Mouse (Mus musculus) E14TG2a.4 (cell line): ENCODE results near the gene Ttll10.

Experiments
- H3K27me3 ChIP-seq: 2 replicates; pipeline ENCODE4 v1.6.1; 2014; ENCODE audit warnings: low read length, control low read depth; ENCODE audit not compliant: insufficient read depth
- H3K36me3 ChIP-seq: 2 replicates; pipeline ENCODE4 v1.6.1; 2014; ENCODE audit warnings: low read length, control low read depth; ENCODE audit not compliant: insufficient read depth
- H3K4me1 ChIP-seq: replicated peaks from 2 replicates; pipeline ENCODE4 v1.6.1; 2014; ENCODE audit warnings: low read depth, low read length, control low read depth
- H3K4me3 ChIP-seq: replicated peaks from 2 replicates; pipeline ENCODE4 v1.5.1; 2014; ENCODE audit warnings: mild to moderate bottlenecking, low read length
- H3K9me3 ChIP-seq: 2 replicates; pipeline ENCODE4 v1.6.1; 2014; ENCODE audit warnings: low read length, control low read depth
- CTCF ChIP-seq: conservative IDR thresholded peaks from 2 replicates; pipeline ENCODE4 v1.5.1; 2014; ENCODE audit warnings: low read length
- NANOG ChIP-seq: IDR thresholded peaks from 2 replicates; pipeline ENCODE4 v1.6.1; 2014; ENCODE audit warnings: borderline replicate concordance, low read length, mixed read lengths
- POU5F1 ChIP-seq: IDR thresholded peaks from 2 replicates; pipeline ENCODE4 v1.6.1; 2014; ENCODE audit warnings: low read length, borderline replicate concordance

Gene Ttll10

DNA sequence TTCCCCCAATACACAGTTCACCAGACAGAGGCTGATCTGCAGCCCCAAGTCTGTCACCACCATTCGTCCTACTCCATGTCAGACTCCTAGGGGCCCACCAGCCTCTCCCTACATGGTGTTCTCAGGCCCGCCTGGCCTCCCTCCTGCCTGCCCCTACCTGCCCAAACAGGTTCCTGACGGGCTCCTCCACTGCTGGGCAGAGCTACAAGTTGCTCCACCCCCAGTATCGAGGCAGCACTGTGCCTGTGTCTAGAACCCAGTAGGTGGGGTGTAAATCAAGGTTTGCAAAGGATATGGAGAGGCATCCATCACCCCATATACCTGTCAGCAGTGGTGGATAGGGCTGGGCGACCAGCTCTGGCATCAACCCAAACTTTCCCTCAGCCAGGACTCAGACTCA, at the start of gene Ttll10:
Gene Ttll10 (minus strand): TSS at position 154 of the 400 bp plus-strand sequence.
- no peaks in the 10 kb centered on the region for H3K9me3 ChIP-seq
- no peak for TF ChIP-seq POU5F1
- no peak for TF ChIP-seq CTCF
- TF ChIP-seq NANOG, result no peak
- peaks cover 27% of the 10 kb centered on the region; the same call in 1 of the 2 replicates for H3K36me3 ChIP-seq
- peak within 1 kb of the TSS; percentile 76 for H3K4me3 ChIP-seq
- peaks cover 71% of the 10 kb centered on the region for H3K4me1 ChIP-seq
- H3K27me3 ChIP-seq, result no peaks in the 10 kb centered on the region

- Histone ChIP-seq H3K9me3 (no peaks in the 10 kb centered on the region), H3K4me1 (peaks cover 33% of the 10 kb centered on the region), H3K27me3 (no peaks in the 10 kb centered on the region), H3K4me3 (no peak overlapping the region), H3K36me3 (no peaks in the 10 kb centered on the region)
- TF ChIP-seq NANOG, result no peak
- no peak for TF ChIP-seq CTCF
- no peak for TF ChIP-seq POU5F1
Observed at GRCm38 (mm10) chr4:156103342-156103741, 44.1 kb upstream of the Ttll10 start.

GRCm38 (mm10) chr4:156101481-156101903, 42.3 kb upstream of the Ttll10 start:
- no peaks in the 10 kb centered on the region for H3K27me3 ChIP-seq
- no peaks in the 10 kb centered on the region for H3K9me3 ChIP-seq
- H3K4me1 ChIP-seq, result peaks cover 33% of the 10 kb centered on the region
- H3K4me3 ChIP-seq, result no peak overlapping the region
- peak; percentile 20 for TF ChIP-seq CTCF
- TF ChIP-seq POU5F1, result no peak
- TF ChIP-seq NANOG, result no peak
- no peaks in the 10 kb centered on the region for H3K36me3 ChIP-seq

GRCm38 (mm10) chr4:156100501-156100900, 41.3 kb upstream of the Ttll10 start:
- peaks cover 33% of the 10 kb centered on the region for H3K4me1 ChIP-seq
- no peak for TF ChIP-seq POU5F1
- TF ChIP-seq CTCF, result no peak
- TF ChIP-seq NANOG, result no peak
- H3K4me3 ChIP-seq, result no peak overlapping the region
- no peaks in the 10 kb centered on the region for H3K9me3 ChIP-seq
- H3K27me3 ChIP-seq, result no peaks in the 10 kb centered on the region
- H3K36me3 ChIP-seq, result no peaks in the 10 kb centered on the region

- H3K9me3 ChIP-seq, result no peaks in the 10 kb centered on the region
- peaks cover 33% of the 10 kb centered on the region for H3K4me1 ChIP-seq
- no peaks in the 10 kb centered on the region for H3K36me3 ChIP-seq
- H3K4me3 ChIP-seq, result 0 out of 2 replicates have a peak overlapping the region, but pooled peaks have one; percentile 2
- no peaks in the 10 kb centered on the region for H3K27me3 ChIP-seq
- no peak for TF ChIP-seq POU5F1
- TF ChIP-seq NANOG, result no peak
- no peak for TF ChIP-seq CTCF
Observed at GRCm38 (mm10) chr4:156099427-156099826, 40.2 kb upstream of the Ttll10 start.

DNA sequence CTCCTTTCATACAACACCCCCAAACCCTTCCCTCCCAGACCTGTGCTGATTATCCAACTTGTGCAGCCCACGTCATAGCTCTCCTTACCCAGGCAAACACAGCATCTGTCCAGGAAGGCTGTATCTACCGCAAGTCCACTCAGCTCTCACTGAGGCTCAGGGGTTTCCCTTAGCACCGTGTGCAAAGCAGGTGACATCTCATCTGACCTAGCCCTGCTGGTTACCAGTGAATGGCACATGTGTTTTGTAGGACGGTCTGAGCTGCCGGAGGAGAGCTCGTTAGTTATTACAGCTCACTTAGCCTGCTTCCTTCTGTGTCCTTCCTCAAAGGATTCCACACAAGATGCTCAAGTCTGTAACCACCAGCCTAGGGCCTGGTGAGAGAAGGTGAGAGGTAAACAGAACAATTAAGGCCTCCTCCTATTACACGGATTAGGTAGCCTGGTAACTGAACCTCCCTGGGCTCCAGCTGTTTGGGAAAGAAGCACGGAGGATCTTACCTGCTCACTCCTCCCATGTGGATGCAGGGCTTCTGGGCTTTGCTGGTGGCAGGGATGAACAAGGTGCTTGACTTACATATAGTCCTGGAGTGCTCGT, 38.7 kb upstream of the Ttll10 start:
- TF ChIP-seq CTCF, result no peak
- no peak for TF ChIP-seq POU5F1
- TF ChIP-seq NANOG, result no peak
- Histone ChIP-seq H3K4me3 (no peak overlapping the region), H3K4me1 (peaks cover 33% of the 10 kb centered on the region), H3K9me3 (no peaks in the 10 kb centered on the region), H3K27me3 (peaks cover under 1% of the 10 kb centered on the region; the same call in 1 of the 2 replicates), H3K36me3 (no peaks in the 10 kb centered on the region)

DNA sequence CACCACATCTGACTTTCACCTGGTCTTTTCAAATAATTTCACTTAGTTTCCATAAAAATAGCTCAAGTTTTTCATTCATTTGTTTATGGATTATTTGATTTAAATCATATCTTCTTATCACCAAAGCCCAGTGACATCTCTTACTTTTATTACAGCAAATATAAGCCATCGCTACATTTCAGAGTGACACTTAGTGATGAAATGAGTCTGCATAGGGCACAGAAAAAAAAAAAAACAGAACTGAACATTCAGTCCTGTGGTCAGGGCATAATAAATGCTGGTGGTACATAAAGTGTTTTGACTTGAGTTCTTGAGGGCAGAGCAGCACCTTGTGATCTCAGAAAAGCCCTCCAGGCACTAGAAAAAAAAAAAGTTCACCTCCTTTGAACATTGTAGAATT, 37.0 kb upstream of the Ttll10 start:
- Histone ChIP-seq H3K36me3 (no peaks in the 10 kb centered on the region), H3K9me3 (no peaks in the 10 kb centered on the region), H3K4me1 (peaks cover 38% of the 10 kb centered on the region), H3K4me3 (no peak overlapping the region), H3K27me3 (peaks cover 3% of the 10 kb centered on the region; the same call in 1 of the 2 replicates)
- no peak for TF ChIP-seq POU5F1

GRCm38 (mm10) chr4:156093758-156094157, 34.5 kb upstream of the Ttll10 start:
- Histone ChIP-seq H3K27me3 (peaks cover 3% of the 10 kb centered on the region; the same call in 1 of the 2 replicates), H3K4me3 (no peak overlapping the region), H3K4me1 (peaks cover 19% of the 10 kb centered on the region), H3K9me3 (no peaks in the 10 kb centered on the region), H3K36me3 (no peaks in the 10 kb centered on the region)
- no peak for TF ChIP-seq CTCF
- TF ChIP-seq POU5F1, result no peak
- TF ChIP-seq NANOG, result no peak

DNA sequence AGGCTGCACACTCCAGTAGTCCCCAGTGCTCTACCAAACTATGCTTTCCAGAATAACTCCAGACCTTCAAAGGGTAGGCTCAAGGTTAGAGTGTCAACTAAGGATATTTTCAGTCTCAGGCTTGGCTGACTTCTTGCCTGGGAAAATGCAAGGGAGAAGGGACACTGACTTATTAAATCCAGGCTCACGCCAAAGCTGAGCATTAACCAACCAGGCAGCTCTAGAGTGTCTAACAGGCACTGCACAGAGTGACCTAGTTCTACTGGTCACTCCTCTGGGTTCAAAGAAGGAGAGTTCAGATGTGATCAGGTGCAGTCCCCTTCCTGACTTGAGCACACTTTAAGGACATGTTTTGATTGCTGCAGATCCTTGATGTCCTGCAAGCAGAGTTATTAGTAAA, 33.6 kb upstream of the Ttll10 start:
- TF ChIP-seq POU5F1 (no peak), NANOG (no peak), CTCF (no peak)
- Histone ChIP-seq H3K36me3 (no peaks in the 10 kb centered on the region), H3K9me3 (no peaks in the 10 kb centered on the region), H3K27me3 (peaks cover 3% of the 10 kb centered on the region; the same call in 1 of the 2 replicates), H3K4me3 (no peak overlapping the region), H3K4me1 (peaks cover 10% of the 10 kb centered on the region)
